Mouse (Mus musculus) right cerebral cortex, adult 2 months (tissue): ENCODE measurements around the gene Rdh14.
A peak's percentile ranks its signal among the peaks of the same experiment; 100 is the strongest.

ENCODE experiments used
- DNase-seq, 2 experiments: peaks; one replicate each; pipeline ENCODE4 v3.0.0; 2021 to 2022; ENCODE audit warnings: low spot score in 2 of 2

The Rdh14 gene

GRCm38 (mm10) chr12:10390671-10391441 is at the start of gene Rdh14:
Rdh14 (plus strand) TSS chr12:10390772.
- peak; percentile 97 to 99 for DNase-seq

- DNase-seq = no peak
Measured at GRCm38 (mm10) chr12:10350706-10351105, 39.9 kb upstream of the Rdh14 start.

GRCm38 (mm10) chr12:10357756-10358155 is 32.8 kb upstream of the Rdh14 start:
- DNase-seq = no peak

DNA sequence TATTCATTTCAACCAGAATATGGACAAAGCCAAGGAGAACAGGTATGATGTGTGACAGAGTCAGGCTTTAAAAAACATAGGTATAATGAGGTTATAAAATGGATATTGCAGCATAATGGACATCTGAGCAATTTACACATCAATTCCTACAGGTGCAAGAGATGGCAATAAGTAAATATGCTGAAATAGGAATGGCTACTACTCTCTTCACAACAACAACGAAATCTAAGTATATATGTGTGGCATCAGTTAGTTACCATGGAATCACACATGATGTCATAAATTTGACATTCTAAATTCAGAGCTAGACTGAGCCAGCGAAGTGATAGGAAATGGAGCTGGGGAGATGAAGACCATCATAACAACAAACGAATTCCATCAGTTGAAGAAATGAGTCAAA is 20.9 kb upstream of the Rdh14 start, which contains the start of gene Nt5c1b:
TSS of gene Nt5c1b (plus strand) at position 301 of the 400 bp plus-strand sequence.
- no peak for DNase-seq

DNA sequence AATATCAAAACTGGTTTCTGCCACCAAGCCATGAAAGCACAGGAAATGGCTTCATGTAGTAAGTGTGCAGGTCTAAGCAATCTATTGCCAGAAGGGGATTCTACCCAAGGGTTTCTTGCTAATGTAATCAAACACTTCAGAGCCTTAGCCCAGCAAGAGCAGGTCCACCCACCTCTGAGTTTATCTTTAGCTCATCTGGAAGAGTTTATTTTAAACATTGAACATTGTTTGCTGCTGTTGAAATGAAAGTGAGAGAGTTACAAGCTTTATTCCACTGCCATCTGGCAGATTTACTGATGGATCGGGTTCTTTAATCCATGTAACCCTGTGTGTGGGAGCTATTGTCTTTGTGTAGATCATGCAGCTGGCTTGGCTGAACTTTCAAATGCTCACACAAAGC is 10.2 kb downstream of the Rdh14 start:
- peak in 1 of 2 experiments; percentile 20 for DNase-seq

GRCm38 (mm10) chr12:10402421-10403115 is 12.0 kb downstream of the Rdh14 start:
- DNase-seq = no peak

- no peak for DNase-seq
Measured at GRCm38 (mm10) chr12:10410511-10411179, 20.1 kb downstream of the Rdh14 start.

GRCm38 (mm10) chr12:10411453-10411852 is 20.9 kb downstream of the Rdh14 start:
- DNase-seq = no peak

GRCm38 (mm10) chr12:10422347-10422746 is 31.8 kb downstream of the Rdh14 start:
- DNase-seq = no peak

- no peak for DNase-seq
Measured at GRCm38 (mm10) chr12:10425982-10426863, 35.7 kb downstream of the Rdh14 start.

DNA sequence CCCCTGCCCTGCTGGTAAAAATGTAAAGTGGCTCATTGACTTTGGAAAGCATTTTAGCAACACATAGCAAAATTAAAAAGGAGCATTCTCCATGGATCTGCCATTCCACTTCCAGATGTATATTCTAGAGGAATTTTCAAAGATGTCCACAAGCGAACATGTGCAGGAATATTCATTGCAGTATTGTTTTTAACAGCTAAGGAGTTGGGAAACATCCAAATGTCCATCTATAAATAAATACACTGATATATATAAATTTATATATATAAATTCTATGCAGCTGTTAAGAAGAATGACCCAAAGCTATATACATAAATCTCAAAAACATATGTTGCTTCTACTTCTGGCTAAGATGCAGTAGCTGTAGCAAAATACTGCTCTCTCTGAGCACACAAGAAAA is 40.4 kb downstream of the Rdh14 start:
- no peak for DNase-seq

- peak; percentile 88 to 90 for DNase-seq
Measured at GRCm38 (mm10) chr12:10438054-10439001, 47.8 kb downstream of the Rdh14 start.

GRCm38 (mm10) chr12:10439483-10440235 is 49.1 kb downstream of the Rdh14 start:
- DNase-seq = no peak
